Mouse (Mus musculus): ENCODE results near the gene Hpd. TPM values are rescaled to one million over a fixed set of nuclear protein-coding genes. Genes with fewer than 3 reads are reported as not detected.

Hpd gene
- polyA plus RNA-seq, 2 experiments, result not detected

DNA sequence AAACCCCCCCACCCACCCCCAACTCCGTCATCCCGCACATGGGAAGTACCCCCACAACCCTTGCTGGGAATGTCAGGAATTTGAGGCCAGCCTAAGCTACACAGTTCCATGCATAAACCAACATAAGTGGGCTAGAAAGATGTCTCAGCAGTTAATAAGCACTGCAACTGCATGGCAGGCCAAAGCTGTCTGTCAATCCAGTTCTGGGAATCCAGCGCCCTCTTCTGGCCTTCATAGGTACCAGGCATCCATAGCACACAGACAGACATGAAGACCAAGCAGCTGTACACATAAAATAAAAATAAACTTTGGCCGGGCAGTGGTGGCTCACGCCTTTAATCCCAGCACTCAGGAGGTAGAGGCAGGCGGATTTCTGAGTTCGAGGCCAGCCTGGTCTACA is 27.1 kb downstream of the Hpd start:
- H3K36me3 ChIP-seq (ENCODE audit: control insufficient read depth, insufficient read depth, low read length), result peaks cover 87% of the 10 kb centered on the region
- H3K4me2 ChIP-seq (replicated peaks; ENCODE audit: low read depth, low read length, severe bottlenecking), result no peak overlapping the region
- peak; percentile 75 for DNase-seq (ENCODE audit: low spot score)
- WGBS, result 47% methylated on average over 7 of the region's 7 CpGs
- no peak overlapping the region for H3K27ac ChIP-seq (replicated peaks; ENCODE audit: low read depth, low read length)
- H3K9ac ChIP-seq (ENCODE audit: low read depth, low read length, severe bottlenecking), result no peak overlapping the region
- peaks cover 8% of the 10 kb centered on the region for H3K4me1 ChIP-seq (ENCODE audit: control insufficient read depth, insufficient read depth, low read length)
- no peaks in the 10 kb centered on the region for H3K9me3 ChIP-seq (ENCODE audit: control insufficient read depth, low read length)
- H3K27me3 ChIP-seq (ENCODE audit: control insufficient read depth, insufficient read depth, low read length), result no peaks in the 10 kb centered on the region
- ATAC-seq (ENCODE audit: low FRiP score, low read depth), result peak; percentile 41; the same call in 1 of the 2 replicates
- no peak overlapping the region for H3K4me3 ChIP-seq (replicated peaks; ENCODE audit: low read length)
- no peak for TF ChIP-seq POLR2A (IDR thresholded peaks at IDR 0.05; ENCODE audit: borderline replicate concordance, extremely low read depth, insufficient read depth, insufficient read length)

DNA sequence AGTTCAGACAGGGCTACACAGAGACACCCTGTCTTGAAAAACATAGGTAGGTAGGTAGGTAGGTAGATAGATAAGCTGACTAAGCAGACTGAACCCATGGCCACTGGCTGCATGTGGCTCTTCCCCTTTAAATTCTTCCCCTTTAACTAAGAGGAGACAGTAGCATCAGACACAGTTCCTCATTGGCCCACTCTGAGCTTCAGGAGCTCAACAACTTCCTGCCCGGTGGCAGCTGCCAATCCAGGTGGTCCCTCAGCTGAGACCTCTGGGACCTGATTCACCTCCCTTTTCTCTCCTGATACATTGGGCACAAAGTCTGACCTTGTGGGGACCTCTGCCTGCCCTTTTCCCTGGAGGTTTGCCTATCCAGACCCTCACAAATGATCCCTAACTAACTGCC is 29.6 kb downstream of the Hpd start:
- Histone ChIP-seq H3K27ac (replicated peaks; ENCODE audit: low read depth, low read length) (no peak overlapping the region), H3K4me3 (replicated peaks; ENCODE audit: low read length) (no peak overlapping the region), H3K27me3 (ENCODE audit: control insufficient read depth, insufficient read depth, low read length) (no peaks in the 10 kb centered on the region), H3K9me3 (ENCODE audit: control insufficient read depth, low read length) (no peaks in the 10 kb centered on the region), H3K9ac (ENCODE audit: low read depth, low read length, severe bottlenecking) (no peak overlapping the region), H3K4me2 (replicated peaks; ENCODE audit: low read depth, low read length, severe bottlenecking) (no peak overlapping the region), H3K4me1 (ENCODE audit: control insufficient read depth, insufficient read depth, low read length) (peaks cover 24% of the 10 kb centered on the region), H3K36me3 (ENCODE audit: control insufficient read depth, insufficient read depth, low read length) (peaks cover 87% of the 10 kb centered on the region)
- WGBS, result 71% methylated on average over 1 of the region's 1 CpGs
- ATAC-seq (ENCODE audit: low FRiP score, low read depth), result no peak
- no peak for DNase-seq (ENCODE audit: low spot score)
- no peak for TF ChIP-seq POLR2A (IDR thresholded peaks at IDR 0.05; ENCODE audit: borderline replicate concordance, extremely low read depth, insufficient read depth, insufficient read length)

DNA sequence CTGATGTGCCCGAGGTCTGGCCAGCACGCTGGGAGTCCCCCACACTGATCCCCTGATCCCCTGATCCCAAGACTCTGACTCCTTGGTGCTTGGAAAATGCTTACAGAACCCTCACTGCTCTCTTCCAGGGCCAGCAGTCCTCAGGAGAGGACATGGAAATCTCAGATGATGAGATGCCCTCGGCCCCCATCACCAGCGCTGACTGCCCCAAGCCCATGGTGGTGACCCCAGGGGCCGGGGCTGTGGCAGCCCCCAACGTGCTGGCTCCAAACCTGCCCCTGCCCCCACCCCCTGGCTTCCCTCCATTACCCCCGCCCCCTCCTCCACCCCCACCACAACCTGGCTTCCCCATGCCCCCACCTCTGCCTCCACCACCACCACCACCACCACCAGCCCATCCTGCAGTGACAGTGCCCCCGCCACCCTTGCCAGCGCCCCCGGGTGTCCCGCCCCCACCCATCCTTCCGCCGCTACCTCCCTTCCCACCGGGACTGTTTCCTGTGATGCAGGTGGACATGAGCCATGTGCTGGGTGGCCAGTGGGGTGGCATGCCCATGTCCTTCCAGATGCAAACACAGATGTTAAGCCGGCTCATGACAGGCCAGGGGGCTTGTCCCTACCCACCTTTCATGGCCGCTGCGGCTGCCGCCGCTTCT is 30.7 kb downstream of the Hpd start:
- 92% methylated on average over 18 of the region's 19 CpGs for WGBS
- no peak for TF ChIP-seq POLR2A (IDR thresholded peaks at IDR 0.05; ENCODE audit: borderline replicate concordance, extremely low read depth, insufficient read depth, insufficient read length)
- Histone ChIP-seq H3K4me2 (replicated peaks; ENCODE audit: low read depth, low read length, severe bottlenecking) (no peak overlapping the region), H3K9me3 (ENCODE audit: control insufficient read depth, low read length) (no peaks in the 10 kb centered on the region), H3K4me1 (ENCODE audit: control insufficient read depth, insufficient read depth, low read length) (peaks cover 24% of the 10 kb centered on the region), H3K4me3 (replicated peaks; ENCODE audit: low read length) (no peak overlapping the region), H3K27me3 (ENCODE audit: control insufficient read depth, insufficient read depth, low read length) (no peaks in the 10 kb centered on the region), H3K9ac (ENCODE audit: low read depth, low read length, severe bottlenecking) (no peak overlapping the region), H3K27ac (replicated peaks; ENCODE audit: low read depth, low read length) (no peak overlapping the region), H3K36me3 (ENCODE audit: control insufficient read depth, insufficient read depth, low read length) (peaks cover 87% of the 10 kb centered on the region)
- ATAC-seq (ENCODE audit: low FRiP score, low read depth), result no peak
- DNase-seq (ENCODE audit: low spot score), result no peak

DNA sequence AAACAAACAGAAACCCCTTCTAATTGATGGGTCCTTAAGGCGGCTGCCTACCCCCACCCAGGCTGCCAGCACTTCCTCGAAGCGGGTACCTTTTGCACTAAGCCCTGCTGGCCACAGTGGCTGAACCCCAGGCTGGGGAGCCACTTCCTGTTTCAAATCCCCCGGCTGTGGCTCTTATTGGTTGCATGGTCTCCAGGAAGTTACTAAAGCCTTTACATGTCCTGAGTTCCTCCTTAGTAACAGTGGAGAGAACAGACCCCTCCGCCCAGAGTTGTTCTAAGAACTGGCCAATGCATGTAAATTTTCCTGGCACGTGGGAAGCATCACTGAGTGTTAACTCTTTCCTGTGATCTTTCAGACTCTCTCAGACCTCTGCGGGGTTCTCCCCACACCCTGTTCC is 31.4 kb downstream of the Hpd start:
- DNase-seq (ENCODE audit: low spot score) (peak; percentile 68), ATAC-seq (ENCODE audit: low FRiP score, low read depth) (peak; percentile 20; the same call in 1 of the 2 replicates)
- H3K36me3 ChIP-seq (ENCODE audit: control insufficient read depth, insufficient read depth, low read length), result peaks cover 85% of the 10 kb centered on the region
- TF ChIP-seq POLR2A (IDR thresholded peaks at IDR 0.05; ENCODE audit: borderline replicate concordance, extremely low read depth, insufficient read depth, insufficient read length), result no peak
- H3K9me3 ChIP-seq (ENCODE audit: control insufficient read depth, low read length), result no peaks in the 10 kb centered on the region
- H3K4me2 ChIP-seq (replicated peaks; ENCODE audit: low read depth, low read length, severe bottlenecking), result peak overlapping the region; percentile 50
- WGBS, result 30% methylated on average over 7 of the region's 7 CpGs
- peaks cover 24% of the 10 kb centered on the region for H3K4me1 ChIP-seq (ENCODE audit: control insufficient read depth, insufficient read depth, low read length)
- no peaks in the 10 kb centered on the region for H3K27me3 ChIP-seq (ENCODE audit: control insufficient read depth, insufficient read depth, low read length)
- H3K9ac ChIP-seq (ENCODE audit: low read depth, low read length, severe bottlenecking), result peak overlapping the region; percentile 38; the same call in 1 of the 2 replicates
- H3K27ac ChIP-seq (replicated peaks; ENCODE audit: low read depth, low read length), result no peak overlapping the region
- peak overlapping the region; percentile 35; the same call in 1 of the 2 replicates for H3K4me3 ChIP-seq (replicated peaks; ENCODE audit: low read length)

DNA sequence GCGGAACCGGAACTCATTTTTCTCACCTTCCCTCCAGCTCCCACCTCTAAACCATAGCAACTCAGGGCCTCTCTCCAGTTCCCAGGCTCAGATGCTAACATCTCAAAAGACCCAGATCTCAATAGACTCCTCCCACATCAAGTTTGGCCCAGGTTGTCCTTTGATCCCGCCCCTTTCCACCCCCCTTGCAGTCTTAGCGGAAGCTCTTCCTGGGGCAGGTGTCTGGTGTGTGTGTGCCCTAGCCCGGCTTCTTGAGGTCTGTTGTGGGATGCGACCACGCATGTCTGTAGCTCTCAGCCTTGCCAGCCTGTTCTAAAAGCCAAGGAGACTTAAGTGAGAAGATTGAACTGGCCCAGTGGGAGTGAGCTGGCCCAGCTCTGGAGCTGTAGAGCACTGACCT is 31.9 kb downstream of the Hpd start:
- no peaks in the 10 kb centered on the region for H3K9me3 ChIP-seq (ENCODE audit: control insufficient read depth, low read length)
- no peak for TF ChIP-seq POLR2A (IDR thresholded peaks at IDR 0.05; ENCODE audit: borderline replicate concordance, extremely low read depth, insufficient read depth, insufficient read length)
- WGBS, result 30% methylated on average over 7 of the region's 7 CpGs
- H3K27ac ChIP-seq (replicated peaks; ENCODE audit: low read depth, low read length), result no peak overlapping the region
- DNase-seq (ENCODE audit: low spot score) (no peak), ATAC-seq (ENCODE audit: low FRiP score, low read depth) (no peak)
- H3K27me3 ChIP-seq (ENCODE audit: control insufficient read depth, insufficient read depth, low read length), result no peaks in the 10 kb centered on the region
- H3K4me3 ChIP-seq (replicated peaks; ENCODE audit: low read length), result peak overlapping the region; percentile 35
- peaks cover 86% of the 10 kb centered on the region for H3K36me3 ChIP-seq (ENCODE audit: control insufficient read depth, insufficient read depth, low read length)
- H3K4me2 ChIP-seq (replicated peaks; ENCODE audit: low read depth, low read length, severe bottlenecking), result peak overlapping the region; percentile 50
- peak overlapping the region; percentile 38; the same call in 1 of the 2 replicates for H3K9ac ChIP-seq (ENCODE audit: low read depth, low read length, severe bottlenecking)
- peaks cover 27% of the 10 kb centered on the region for H3K4me1 ChIP-seq (ENCODE audit: control insufficient read depth, insufficient read depth, low read length)

All from limb, embryonic 14.5 days (tissue).